Mouse (Mus musculus) Muller cell, postnatal 12 days (primary cell): ENCODE measurements at regions not wholly inside any gene's neighbourhood (a gene's known extent, or its start where the extent isn't known, plus 50 kb on each side); places are given as distances from the start of the nearest gene placed in this dataset.

Experiments used
- DNase-seq: peaks from one replicate; pipeline ENCODE4 v3.0.0-alpha.2; 2015; ENCODE audit errors: inconsistent ontology term

DNA sequence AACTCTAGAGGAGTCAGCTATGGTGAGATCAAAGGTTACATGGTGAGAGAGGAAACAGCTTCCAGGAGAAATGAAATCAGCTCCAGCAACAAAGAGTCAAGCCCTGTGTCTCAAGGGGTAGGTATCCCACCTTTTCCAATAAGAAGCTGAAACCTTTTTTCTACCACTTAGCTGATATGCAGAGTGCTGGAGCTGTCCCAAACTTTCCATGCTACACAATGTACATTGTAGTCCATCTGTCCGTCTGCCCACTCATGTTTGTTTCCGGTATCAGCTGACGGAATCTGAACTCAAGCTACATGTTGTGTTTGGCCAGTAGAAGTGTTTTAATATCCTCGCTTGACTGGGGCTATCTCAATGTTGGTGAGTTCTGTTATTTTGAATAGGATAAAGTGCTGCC lies 83.6 kb upstream of the Ngf start:
- no peak for DNase-seq

DNA sequence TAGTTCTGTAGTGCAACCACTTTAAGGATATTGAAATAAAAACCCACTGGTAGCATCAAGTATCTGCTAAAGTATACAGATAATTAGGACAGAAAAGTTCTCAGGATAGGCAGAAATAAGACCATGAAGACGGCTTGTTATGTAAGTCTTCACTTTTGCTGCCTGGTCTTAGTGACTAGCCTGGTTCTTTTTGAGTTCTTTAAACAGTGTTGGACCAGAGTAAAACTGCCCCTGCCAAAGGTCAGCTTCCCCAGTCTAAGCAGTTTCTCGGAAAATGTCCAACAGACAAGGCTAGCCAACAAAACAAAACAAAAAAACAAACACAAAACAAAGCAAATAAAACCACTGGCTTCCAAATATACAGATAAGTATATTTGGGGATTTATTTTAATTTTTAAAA lies 85.1 kb upstream of the Ngf start:
- DNase-seq = no peak

DNA sequence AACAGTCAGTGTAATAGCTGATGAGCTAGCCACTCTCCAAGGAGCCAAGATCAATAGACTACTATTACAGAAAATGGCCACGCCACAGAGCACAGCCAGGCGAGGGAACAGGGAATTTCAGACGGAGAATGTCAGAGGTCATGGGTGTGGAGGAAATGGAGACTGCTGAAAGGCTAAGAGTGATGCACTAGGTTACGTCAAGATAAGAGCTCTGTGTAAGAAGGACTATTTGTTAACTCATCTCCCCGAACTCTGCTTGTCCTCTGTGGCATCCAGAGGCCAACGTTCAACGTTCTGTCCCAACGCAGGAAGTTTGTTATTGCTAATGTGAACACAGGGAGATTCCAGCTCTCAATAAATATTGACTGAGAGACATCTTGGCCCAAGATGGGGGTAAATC lies 86.0 kb upstream of the Ngf start:
- no peak for DNase-seq

- DNase-seq = no peak
These were observed 88.0 kb upstream of the Ngf start for GRCm38 (mm10) chr3:102381683-102382082.

GRCm38 (mm10) chr3:102374381-102375060 lies 95.2 kb upstream of the Ngf start:
- peak; percentile 88 for DNase-seq

DNA sequence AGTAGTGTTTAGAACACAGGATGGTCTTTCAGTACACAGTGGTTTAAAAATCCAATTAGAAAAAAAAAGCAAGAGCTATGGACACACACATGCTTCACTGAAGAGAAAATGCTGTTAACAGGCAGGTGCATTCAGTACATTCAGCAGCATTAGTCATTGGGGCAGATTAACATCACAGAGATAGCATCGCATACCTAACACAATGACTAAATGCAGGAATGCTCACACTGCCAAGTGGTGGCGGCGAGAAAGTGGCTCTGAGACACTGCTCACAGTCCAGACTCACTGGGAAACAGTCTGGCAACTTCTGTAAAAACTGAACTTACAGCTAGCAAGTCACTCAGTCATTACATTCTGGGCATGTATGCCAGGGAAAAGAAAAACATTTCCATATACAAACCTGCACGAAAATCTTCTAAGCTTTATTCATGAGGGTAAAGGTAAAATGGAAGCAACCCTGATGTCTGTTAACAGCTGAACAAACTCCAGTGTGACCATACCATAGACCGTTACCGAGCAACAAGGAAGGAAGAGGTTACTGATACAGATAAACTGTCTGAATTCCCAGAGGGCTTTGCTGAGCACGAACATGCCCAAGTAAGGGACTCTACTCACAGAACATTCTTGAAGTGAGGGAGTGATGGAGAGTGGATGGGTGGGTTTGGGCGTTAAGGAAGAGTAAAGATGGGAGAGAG lies 97.4 kb upstream of the Ngf start:
- peak; percentile 86 for DNase-seq

DNA sequence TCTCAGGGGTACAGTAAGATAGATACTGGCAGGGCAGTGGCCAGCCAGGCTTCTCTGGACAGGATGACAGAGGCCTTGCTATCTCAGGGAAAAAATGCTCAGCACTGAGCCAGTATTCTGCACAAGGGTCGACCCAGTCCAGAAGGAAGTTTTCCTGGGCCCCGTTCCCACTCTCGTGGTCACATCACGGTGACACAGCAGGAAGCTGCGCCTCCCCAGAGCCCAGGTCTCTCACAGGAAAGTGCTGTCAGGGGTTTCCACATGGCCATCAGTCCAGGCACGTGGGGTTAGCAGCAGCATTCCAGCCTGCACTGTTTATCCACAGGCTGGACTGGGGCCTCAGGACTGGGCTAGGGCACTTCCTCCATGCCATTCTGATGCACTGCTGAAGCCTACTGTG lies 103.5 kb upstream of the Ngf start:
- DNase-seq = peak; percentile 80

DNA sequence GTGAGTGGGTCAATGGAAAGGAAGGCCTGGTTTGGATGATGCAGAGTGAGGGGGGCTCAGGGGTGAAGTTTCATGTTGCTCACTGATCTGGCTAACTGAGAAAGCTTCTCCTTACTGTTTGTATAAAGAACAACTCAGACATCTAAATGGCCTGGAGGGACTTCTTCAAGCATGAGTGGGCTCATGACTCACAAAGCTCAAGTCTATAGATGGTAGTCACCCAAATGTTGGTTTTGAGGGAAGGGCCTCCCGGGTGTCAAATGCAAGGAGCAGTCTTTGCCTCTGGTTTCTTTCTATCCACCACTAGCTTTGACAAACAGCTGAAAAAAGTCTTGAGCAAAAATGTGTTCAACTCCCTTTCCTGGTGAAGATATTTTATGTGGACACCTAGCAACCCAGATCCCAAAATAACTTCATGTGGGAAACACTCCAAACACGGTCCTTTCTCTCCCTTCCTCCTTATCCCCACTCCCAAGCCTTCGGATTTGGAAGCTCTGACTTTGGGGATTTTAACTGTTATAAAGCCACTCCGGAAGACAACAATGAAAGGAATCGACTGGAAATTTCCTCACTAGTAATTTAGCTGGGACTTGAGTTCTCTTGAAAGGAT lies 105.3 kb upstream of the Ngf start:
- peak; percentile 81 for DNase-seq

DNA sequence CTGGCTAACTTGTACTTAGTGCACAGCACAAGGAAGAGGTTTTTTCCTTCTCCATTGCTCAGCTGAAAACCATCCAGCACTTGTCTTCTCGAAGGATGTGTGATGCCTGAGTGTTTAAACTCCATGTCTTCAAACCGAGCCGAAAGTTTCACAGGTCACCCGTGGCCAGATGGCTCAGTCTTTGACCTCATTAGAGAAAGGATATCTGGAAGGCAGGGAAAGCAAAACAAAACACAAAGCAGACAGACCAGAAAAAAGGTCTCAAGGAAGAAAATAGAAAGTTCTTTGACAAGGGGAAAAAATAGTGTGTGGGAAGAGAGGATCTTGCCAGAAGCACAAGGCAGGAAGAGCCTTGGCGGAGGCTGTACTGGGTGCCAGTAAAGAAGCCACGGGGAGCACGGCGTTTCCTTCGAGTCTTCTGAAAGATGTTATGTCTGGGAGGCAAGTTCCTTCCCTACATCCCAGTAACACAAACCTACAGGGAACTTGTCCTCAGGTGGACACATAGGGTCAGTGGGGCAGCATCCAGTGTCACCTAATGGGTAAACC lies 108.9 kb upstream of the Ngf start:
- no peak for DNase-seq

- DNase-seq = no peak
These were observed 110.9 kb upstream of the Ngf start for GRCm38 (mm10) chr3:102358801-102359200.

GRCm38 (mm10) chr3:102357062-102357610 lies 112.6 kb upstream of the Ngf start:
- DNase-seq = peak; percentile 65

- DNase-seq = no peak
These were observed 114.4 kb upstream of the Ngf start for GRCm38 (mm10) chr3:102355352-102355751.

GRCm38 (mm10) chr3:102354771-102355170 lies 114.9 kb upstream of the Ngf start:
- peak; percentile 89 for DNase-seq

- peak; percentile 95 for DNase-seq
These were observed 116.3 kb upstream of the Ngf start for GRCm38 (mm10) chr3:102353277-102353900.

GRCm38 (mm10) chr3:102346077-102346476 lies 123.6 kb upstream of the Ngf start:
- no peak for DNase-seq

- no peak for DNase-seq
These were observed 124.4 kb upstream of the Ngf start for GRCm38 (mm10) chr3:102345291-102345690.

DNA sequence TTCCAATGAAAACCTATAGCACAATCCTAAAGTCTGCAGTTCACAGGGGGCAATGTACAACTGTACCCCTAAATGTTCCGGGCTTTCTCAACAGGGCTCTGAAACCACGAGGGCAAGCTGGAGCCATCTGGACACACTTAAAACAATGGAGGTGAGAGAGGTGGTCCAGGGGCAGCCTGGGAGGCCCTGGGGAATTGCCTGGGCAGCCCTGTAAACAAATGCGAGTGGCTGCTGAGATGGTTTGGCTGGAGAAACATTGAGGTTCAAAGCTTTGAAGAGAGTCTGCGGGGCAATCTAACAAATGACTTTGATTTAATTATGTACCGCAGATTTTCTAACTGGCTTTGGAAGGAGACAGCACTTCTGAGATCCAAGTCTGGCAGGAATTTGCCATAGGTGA lies 129.0 kb upstream of the Ngf start:
- no peak for DNase-seq

DNA sequence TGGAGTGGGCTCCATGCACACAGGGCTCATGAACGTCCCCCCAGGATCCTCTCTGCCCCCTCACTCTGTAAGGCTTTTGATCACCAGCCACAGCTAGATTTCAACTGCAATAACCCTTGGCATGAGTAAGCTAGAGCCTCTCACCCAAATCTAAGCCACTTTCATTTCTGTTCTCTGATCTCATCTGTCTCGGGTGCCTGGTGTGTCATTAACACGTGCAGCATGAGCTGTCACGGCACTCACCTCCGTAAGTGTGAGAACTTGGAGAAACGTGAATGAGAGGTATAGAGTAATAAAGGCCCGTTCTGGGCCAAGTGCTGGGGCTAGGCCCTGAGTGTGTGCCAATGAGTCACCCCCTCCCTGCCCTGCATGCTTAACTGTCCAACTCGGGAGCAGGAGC lies 131.8 kb upstream of the Ngf start:
- peak; percentile 58 for DNase-seq

DNA sequence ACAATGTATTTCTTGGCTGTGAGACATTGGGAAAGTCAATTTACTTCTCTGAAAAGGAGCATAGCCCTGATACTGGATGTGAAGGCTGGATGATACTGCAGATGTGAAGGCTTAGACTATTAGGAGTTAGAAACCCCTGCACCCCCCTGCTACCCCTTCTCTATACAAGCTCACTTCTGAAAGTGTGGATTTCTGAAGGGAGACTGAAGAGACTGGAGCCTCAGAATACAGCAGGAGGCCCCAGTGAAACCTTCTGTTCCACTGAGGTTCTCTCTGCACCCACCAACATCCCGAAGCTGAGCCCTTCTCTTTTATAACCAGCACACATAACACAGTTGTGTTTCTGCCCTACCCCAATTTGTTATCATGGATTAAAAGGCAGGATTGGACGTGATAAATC lies 131.7 kb upstream of the Vangl1 start:
- DNase-seq = no peak

DNA sequence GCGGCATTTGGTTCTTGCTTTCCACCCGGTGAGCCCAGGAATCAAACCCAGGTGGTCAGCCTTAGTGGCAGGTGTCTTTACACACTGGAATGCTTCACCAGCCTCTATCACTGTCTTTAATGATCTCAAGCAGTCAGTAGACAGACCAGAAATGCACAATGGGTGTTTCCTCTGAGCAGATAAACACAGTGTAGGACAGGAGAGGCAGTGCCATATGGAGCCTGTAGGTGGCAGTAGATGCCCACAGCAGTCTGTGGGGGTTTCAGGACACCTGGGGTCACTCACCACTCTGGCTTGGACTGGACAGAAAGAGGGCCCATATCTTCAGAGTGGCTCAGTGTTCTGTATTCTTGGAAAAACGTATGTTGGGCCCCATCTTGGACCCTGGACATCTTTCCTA lies 130.7 kb upstream of the Vangl1 start:
- DNase-seq = no peak

GRCm38 (mm10) chr3:102332221-102332620 lies 127.7 kb upstream of the Vangl1 start:
- DNase-seq = no peak

GRCm38 (mm10) chr3:102319331-102319730 lies 114.8 kb upstream of the Vangl1 start:
- no peak for DNase-seq
